Mouse (Mus musculus) E14TG2a.4 (cell line): ENCODE results near the gene Rab3gap1.

ENCODE experiments used
- CTCF ChIP-seq: conservative IDR thresholded peaks from 2 replicates; pipeline ENCODE4 v1.5.1; 2014; ENCODE audit warnings: low read length
- NANOG ChIP-seq: IDR thresholded peaks from 2 replicates; pipeline ENCODE4 v1.6.1; 2014; ENCODE audit warnings: borderline replicate concordance, low read length, mixed read lengths

GRCm38 (mm10) chr1:127975676-127976075 lies 107.1 kb downstream of the Rab3gap1 start:
- TF ChIP-seq CTCF (no peak), NANOG (no peak)
